In genomic region chr13:54936173-54936572, GRCm38 (mm10) we compare ENCODE assay signal across 12 mouse cellular contexts. TPM values are rescaled to one million over a fixed set of nuclear protein-coding genes. Genes with fewer than 3 reads are reported as not detected.
DNase-seq lines count a peak whose midpoint lies in the region; ATAC-seq and TF ChIP-seq lines count a peak whose summit lies in the region.
"Had no signal": no experiment of that assay in that cellular context is flagged by ENCODE, and none has a peak within 500 bp of the region (broad histone marks: within the 10 kb centered on the region; RNA-seq: fewer than 3 reads in every experiment).

No protein-coding gene starts in this region.

- no peak overlapping the region for H3K27ac ChIP-seq in intestine, postnatal 0 days (ENCODE audit: low read depth, low read length)
- H3K27ac ChIP-seq: embryonic facial prominence, embryonic 13.5 days; midbrain, embryonic 12.5 days had no signal

- intact Hi-C loops in left cerebral cortex, postnatal 10 days (cut with DNase I), result no loop called here

- no peaks in the 10 kb centered on the region for H3K36me3 ChIP-seq in intestine, postnatal 0 days (ENCODE audit: control insufficient read depth, insufficient read depth)
- H3K36me3 ChIP-seq: embryonic facial prominence, embryonic 13.5 days; midbrain, embryonic 12.5 days had no signal

- no peaks in the 10 kb centered on the region for H3K9me3 ChIP-seq in intestine, postnatal 0 days (ENCODE audit: control insufficient read depth)
- H3K9me3 ChIP-seq: embryonic facial prominence, embryonic 13.5 days; midbrain, embryonic 12.5 days had no signal

- no peak overlapping the region for H3K4me2 ChIP-seq in intestine, postnatal 0 days (replicated peaks; ENCODE audit: low read depth)
- H3K4me2 ChIP-seq: embryonic facial prominence, embryonic 13.5 days; midbrain, embryonic 12.5 days had no signal

- DNase-seq in gastrocnemius, postnatal 10 days, result peak; percentile 39
- no peak for DNase-seq in gastrocnemius, adult 18-20 months (ENCODE audit: low spot score)
- peak; percentile 52 for DNase-seq in brain, embryonic 18.5 days (ENCODE audit: low read depth, low spot score)
- DNase-seq in cerebellum, postnatal 36 days, result peak; percentile 41 to 61
- peak; percentile 73 to 77 for DNase-seq in left cerebral cortex, postnatal 10 days (ENCODE audit: extremely low spot score in 1 of 2, low spot score in 2 of 2)
- DNase-seq in thymus, postnatal 14 days, result no peak
- DNase-seq: liver, postnatal 0 days had no signal

- H3K4me3 ChIP-seq in intestine, postnatal 0 days (ENCODE audit: low read depth, low read length), result no peak overlapping the region
- H3K4me3 ChIP-seq: embryonic facial prominence, embryonic 13.5 days; midbrain, embryonic 12.5 days had no signal

- no peak overlapping the region for H3K9ac ChIP-seq in intestine, postnatal 0 days (ENCODE audit: low read depth, low read length)
- H3K9ac ChIP-seq: embryonic facial prominence, embryonic 13.5 days; liver, postnatal 0 days; midbrain, embryonic 12.5 days had no signal

- H3K27me3 ChIP-seq in intestine, postnatal 0 days (replicated peaks; ENCODE audit: control insufficient read depth, insufficient read depth, low read length), result no peaks in the 10 kb centered on the region; the same call in 1 of the 2 replicates

- H3K4me1 ChIP-seq in intestine, postnatal 0 days (replicated peaks; ENCODE audit: control insufficient read depth, insufficient read depth, low read length), result no peaks in the 10 kb centered on the region
- H3K4me1 ChIP-seq: embryonic facial prominence, embryonic 13.5 days had no signal

- WGBS in intestine, postnatal 0 days, result 65% methylated on average over 6 of the region's 6 CpGs

- TF ChIP-seq CTCF in intestine, postnatal 0 days (IDR thresholded peaks at IDR 0.05; ENCODE audit: low read depth), result no peak

- ATAC-seq in intestine, postnatal 0 days, result no peak
- no peak for ATAC-seq in inflammation-experienced regulatory T-cells, adult 6 months
- ATAC-seq: liver, postnatal 0 days had no signal

RNA-seq across cellular contexts. Expression of gene Unc5a, which starts 13.0 kb away (rescaled TPM):
- total RNA-seq in gastrocnemius, postnatal 10 days (2021), result 1 to 10 TPM; 3.7 to 4.8 TPM
- total RNA-seq in gastrocnemius, adult 18-20 months (2021), result 1 to 10 TPM; 7.6 to 7.8 TPM
- 10 to 100 TPM; 56.2 to 60.2 TPM for total RNA-seq in left cerebral cortex, postnatal 10 days (2021)
- polyA plus RNA-seq in intestine, postnatal 0 days (2015; fragmentation: Nextera tagmentation; extraction: Ambion mirVana), result 0.90 and 1.1 TPM in 2 replicates
- polyA plus RNA-seq in inflammation-experienced regulatory T-cells, adult 6 months (2017; shearing (Covaris generic)), result 1 to 10 TPM in 1 of 3 experiments, under 1 TPM in 2; 0.62 to 1.4 (median 0.72) TPM
- total RNA-seq: granulocyte monocyte progenitor cell, adult 5-6 weeks had no signal

Comparison
In these comparisons a context has a peak if more than half of its experiments do, and no peak if none do; other contexts are left out.
1. DNase-seq: peak in gastrocnemius, postnatal 10 days (single experiment), brain, embryonic 18.5 days (single experiment), cerebellum, postnatal 36 days (2 of 2) and left cerebral cortex, postnatal 10 days (2 of 2); none in gastrocnemius, adult 18-20 months (single experiment) and thymus, postnatal 14 days (single experiment).
2. RNA of gene Unc5a, which starts 13.0 kb away (total RNA-seq): 56.2 to 60.2 TPM in left cerebral cortex, postnatal 10 days; 7.6 to 7.8 TPM in gastrocnemius, adult 18-20 months and 3.7 to 4.8 TPM in gastrocnemius, postnatal 10 days; every median in the first group is over 4 times any median in the second.